Mouse (Mus musculus): ENCODE data around the gene C1qb.

Gene C1qb

DNA sequence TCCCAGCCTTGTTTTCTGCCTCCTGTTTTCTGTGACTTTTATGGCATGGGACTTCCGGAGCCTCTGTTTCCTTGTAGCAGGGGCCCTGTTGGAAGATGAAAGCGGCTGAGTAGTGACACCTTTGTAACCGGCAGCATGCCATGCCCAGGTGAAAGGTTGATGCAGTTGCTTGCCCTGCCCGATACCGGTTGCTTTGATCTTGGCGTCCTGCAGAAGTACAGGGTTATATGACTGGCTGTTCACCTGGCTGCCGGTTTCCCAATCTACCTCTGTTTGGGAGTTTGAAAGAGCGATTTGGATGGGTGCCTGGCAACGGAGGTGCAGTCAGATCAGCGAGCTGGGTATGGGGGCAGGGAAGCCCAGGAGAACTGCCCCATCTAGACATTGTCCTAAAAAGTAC, 43.2 kb downstream of the C1qb start:
- no peak for DNase-seq (ENCODE audit: low spot score)

DNA sequence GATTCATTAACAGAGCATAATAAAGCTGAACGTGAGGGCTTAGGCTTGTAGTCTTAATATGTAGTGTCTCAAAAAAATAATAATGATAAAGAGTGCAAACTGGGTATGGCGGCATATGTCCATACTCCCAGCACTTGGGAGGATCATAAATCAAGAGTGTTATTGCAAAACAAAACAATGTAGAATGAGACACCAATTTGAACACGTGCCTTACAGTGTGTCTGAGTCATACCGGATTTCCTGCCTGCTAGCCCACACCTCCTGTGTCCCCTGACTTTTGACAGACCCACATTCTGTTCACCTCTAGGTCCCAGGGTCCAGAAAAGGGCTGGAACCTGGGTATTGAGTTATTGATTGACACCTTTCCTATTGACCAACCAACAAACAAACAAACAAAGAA, 44.0 kb downstream of the C1qb start:
- no peak for DNase-seq (ENCODE audit: low spot score)

DNA sequence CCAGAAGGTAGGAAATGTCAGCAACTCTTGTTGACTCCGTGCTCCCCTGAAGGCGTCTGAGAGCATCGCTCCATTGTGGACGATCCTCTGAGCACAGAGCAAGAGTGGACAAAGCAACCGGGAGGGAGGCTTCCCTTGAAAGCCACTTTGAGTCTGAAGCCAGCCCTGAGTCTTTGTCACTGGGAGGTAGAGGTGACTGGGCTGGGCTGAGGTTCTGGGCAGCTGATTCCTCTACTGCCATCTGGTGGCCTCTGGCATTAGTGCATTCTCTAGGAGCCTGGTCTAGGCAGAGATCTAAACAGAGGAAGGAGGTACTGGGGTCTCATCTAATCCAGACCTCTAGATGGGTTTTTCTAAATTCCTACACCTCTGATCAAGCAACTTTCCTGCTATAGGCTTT, 44.9 kb downstream of the C1qb start:
- DNase-seq (ENCODE audit: low spot score) = peak; percentile 35

DNA sequence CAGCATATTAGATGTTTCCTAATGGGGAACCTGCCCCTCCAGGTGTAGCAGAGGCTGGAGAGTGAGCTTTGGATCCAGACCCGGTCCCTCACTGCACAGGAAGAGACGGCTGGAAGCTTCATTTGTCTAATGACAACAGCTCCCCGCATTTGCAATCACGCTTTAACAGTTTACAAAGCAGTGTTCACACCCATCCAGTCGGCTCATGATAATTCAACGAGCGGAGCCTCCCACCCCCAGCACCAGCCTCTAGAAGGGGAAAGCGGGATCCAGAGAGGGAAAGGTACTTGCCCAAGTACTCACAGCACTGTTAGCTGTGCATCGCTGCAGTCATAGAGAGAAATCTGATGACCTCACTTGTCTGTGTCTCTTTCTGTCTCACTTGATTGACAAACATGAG, 47.5 kb downstream of the C1qb start:
- no peak for DNase-seq (ENCODE audit: low spot score)

DNA sequence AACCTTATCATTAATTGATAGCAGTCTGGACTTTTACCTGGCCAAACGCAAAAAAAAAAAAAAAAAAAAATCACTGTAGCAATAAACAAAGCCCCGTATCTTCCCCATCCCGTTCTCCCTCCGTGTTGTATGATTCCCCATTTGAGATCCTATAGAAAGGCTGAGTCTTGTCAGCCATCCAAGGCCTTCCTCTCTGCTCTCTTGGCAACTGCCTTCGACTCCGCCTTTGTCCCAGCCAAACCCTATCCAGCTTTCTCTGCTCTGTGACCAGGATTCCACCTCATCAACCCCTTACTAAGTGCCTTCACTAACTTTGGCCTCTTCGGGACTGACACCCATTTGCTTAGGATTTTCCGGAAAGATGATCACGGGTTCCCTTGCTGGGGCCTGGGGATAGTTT, 48.0 kb downstream of the C1qb start:
- no peak for DNase-seq (ENCODE audit: low spot score)

DNA sequence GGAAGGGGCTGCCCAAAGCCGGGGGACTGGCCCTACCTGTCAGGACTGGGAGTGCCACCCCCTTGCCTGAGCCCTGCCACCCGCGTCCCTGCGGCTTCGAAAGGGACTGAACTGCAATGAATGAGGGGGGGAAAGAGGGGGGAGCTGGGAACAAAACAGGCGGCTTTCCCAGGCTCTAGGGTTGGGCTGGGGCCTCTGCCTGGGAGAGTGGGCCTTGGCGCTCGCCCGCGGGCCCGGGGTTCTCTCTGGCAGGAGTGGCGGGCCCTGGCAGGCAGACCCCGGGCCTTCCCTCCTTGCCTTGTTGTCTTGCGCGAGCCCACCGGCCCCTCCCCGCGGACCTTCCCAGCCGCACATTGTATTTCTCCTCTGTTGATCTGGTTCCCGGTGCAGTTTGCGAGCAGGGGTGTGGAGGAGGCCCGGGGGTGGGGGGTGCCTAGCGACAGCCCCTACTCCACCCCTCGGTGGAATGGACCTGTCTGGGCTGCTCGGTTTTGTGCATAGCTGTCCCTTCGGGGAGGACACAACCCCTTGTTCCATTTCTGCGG, 49.5 kb downstream of the C1qb start:
- no peak for DNase-seq (ENCODE audit: low spot score)

DNA sequence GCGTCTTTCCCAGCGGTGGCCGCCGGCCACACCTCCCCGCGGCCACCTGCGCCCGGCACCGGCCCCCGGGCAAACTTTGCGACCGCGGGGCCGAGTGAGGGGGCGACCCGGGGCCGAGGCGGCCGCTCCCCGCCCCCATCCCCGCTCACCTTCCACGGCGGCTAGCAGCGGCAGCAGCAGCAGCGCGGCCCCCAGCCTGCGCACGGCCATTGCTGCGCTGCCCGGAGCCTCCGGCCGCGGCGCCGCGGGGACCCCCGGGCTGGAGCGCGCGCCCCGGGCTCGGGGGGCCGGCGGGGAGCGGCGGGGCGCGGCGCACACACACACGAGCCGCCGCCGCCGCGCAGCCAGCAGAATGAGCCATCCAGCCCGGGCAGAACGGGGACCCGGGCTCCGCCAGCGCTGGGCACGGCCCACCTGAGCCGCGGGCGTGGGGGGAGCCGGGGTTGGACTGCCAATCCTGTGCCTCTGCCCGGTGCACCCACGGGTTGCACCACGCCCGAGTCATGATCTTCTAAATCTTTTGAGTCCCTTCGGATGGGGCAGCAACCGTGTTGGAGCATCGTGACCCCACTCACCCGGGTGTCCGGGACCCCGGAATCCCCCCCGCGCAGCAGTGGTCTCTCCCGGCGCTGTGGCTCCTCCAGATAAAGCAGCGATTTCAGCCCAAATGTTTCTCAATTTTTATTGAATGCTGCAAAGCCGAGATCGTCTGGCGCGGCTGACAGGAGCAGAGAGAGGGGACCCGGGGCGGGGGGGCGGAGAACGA, 50.2 kb downstream of the C1qb start, which contains the start of gene Ephb2:
Gene Ephb2, minus strand, starts transcription at position 368 of the 766 bp plus-strand sequence.
- peak; percentile 41 for DNase-seq (ENCODE audit: low spot score)

DNA sequence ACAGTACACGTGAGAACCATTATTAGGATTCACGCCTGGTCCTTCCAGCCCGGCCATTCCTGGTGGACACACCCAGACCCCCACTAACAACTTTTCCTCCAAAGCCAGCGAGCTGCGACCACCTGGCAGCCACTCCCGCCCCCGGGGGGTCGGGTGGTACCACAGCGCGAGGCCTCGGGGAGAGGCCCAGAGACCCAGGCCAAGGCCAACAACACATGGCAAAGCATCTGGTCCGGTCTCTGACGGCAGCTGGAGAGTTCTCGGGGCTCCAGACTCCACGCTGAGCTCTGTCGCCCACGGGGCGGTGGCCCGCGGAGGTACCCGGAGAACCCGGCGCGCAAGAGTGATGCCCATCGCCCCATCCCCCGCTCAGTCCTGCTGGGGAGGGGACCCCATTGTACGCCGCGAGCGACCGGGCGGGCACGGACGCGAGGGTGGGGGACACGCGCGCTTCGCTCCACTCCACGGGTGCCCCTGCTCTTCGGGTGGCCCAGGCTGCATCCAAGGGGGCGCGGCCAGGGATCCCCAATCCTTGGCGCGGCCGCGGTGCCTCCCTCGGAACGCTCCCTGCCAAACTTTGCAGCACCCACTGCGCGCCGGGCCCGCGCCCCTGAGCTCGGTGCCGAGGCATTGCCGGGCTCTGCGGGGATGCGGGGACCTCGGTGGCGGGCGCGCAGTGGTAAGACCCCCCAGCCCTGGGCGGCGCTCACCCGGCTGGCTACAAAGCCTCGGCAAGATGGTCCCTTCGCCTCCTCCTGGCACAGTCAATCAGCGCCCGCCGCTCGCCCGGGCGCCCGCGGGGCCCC, 51.0 kb downstream of the C1qb start:
- no peak for DNase-seq (ENCODE audit: low spot score)

DNA sequence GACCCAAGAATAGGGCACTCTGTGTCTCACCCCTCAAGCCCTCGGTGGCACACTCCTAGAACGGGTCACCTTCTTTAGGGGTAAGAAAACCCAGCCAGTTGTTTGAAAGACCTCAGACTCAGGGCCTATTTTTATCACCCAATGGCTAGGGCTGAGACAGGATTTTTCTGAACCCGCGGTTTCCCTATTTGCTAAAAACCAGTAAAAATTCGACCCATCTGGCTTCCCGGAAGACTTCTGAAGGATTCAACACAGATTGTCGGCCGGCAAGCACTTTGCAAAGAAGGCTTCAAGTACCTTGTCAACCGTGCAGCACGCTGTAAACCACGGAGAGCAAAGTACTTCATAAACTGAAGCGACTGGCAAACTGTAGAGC, 51.6 kb downstream of the C1qb start:
- DNase-seq (ENCODE audit: low spot score) = no peak

DNA sequence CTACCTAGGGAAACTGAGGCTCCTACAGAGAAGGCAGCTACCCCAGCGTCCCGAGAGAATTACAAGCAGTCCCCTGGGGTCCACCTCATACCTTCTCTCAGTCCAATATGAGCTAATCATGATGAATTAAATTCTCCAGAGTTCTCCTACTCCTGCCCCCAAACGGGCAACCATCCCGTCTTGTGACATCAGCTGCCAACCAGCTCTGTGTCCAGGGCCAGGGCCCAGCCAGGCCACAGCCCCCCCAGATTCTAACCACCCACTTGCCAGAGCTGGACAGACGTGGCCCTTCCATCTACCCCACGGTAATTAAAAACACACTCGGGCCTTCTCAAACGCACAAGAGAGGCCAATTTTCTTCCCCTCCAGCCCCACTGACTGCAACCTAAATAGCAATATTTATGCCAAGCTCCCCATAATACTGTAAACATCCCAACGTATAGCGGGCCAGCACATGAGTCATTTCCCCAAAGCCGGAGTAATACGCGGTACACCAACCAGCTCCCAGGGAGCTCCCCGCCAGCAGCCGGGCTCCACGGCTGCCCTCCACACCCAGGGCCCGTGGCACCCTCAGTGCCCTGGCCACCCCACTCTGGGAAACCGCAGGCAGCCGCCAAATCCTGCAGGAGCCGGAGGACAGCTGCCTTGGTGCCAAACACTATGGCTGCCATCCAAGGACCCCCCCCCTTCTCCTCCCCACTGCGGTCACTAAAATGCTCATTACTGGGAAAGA, 52.2 kb downstream of the C1qb start:
- no peak for DNase-seq (ENCODE audit: low spot score)

DNA sequence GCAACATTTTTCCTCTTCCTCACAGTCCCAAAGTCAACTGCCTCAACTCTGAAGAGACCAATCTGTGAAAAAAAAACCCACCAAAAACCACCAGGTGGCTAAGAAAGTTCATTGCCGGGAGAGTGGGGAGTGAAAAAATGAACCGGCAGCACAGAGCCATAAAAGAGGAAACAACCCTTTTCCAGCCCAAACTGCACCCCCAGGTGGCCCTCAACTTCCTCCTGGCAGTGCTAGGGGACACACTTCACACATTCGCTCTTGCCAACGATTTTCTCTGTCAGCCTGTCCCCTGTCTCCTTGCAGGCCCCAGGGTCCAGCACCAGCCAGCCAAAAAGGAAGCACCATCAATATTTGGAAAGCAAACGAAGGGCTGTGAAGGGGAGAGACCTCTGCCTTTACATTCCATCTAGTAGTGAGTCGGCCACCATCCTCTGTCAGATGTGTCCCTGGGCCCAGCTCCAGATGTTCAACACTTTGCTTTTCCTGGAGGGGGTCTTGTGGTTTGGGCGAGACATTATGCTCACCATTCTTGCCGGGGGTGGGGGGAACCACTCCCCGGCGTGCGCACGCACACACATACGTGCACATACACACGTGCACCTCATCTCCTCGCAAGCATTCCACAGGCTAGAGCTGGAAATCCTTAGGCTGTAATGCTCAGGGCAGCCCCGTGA, 53.3 kb downstream of the C1qb start:
- DNase-seq (ENCODE audit: low spot score) = no peak

DNA sequence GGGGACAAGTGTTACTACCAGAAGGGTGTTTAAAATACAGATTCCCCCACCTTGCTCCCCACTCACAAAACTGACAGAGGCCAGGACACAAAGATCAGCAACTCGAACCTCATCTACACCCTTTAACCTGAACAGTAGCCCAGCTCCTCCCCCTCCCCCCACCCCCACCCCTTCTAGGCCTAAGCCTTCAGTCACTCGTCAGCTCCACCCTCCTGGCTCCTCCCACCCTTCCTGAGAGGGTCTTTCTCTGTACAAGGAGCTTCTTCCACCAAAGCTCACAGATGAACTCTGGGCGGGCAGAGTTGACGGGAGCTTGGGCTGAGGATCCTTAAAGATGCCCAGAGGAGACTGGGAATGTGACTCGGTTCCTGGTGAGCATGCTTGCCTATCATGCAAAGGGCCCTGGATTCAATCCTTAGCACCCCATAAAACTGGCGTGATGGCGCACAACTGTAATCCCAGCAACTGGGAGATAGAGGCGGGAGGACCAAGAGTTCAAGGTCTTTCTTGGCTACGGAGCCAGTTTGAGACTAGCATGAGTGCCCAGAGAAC, 55.6 kb downstream of the C1qb start:
- DNase-seq (ENCODE audit: low spot score) = no peak
